Mouse (Mus musculus) gastrocnemius, adult 18-20 months (tissue): ENCODE results near the gene Cep131. TPM values are rescaled to one million over a fixed set of nuclear protein-coding genes. Genes with fewer than 3 reads are reported as not detected.

Experiments
- DNase-seq: peaks from one replicate; pipeline ENCODE4 v3.0.0; 2021; ENCODE audit warnings: low spot score
- microRNA-seq: library from miRNA; unstranded; fragments of <30 nt; microRNA quantifications from one replicate; pipeline ENCODE4 v1.2.0, GENCODE M21; 2021
- total RNA-seq, 2 experiments: library from RNA; stranded (reverse); gene quantifications; 2 replicates each; pipeline ENCODE4 v1.2.3; 2021

The Cep131 gene
- total RNA-seq, 2 experiments from 2014 or later: 6.0 to 8.4 TPM

DNA sequence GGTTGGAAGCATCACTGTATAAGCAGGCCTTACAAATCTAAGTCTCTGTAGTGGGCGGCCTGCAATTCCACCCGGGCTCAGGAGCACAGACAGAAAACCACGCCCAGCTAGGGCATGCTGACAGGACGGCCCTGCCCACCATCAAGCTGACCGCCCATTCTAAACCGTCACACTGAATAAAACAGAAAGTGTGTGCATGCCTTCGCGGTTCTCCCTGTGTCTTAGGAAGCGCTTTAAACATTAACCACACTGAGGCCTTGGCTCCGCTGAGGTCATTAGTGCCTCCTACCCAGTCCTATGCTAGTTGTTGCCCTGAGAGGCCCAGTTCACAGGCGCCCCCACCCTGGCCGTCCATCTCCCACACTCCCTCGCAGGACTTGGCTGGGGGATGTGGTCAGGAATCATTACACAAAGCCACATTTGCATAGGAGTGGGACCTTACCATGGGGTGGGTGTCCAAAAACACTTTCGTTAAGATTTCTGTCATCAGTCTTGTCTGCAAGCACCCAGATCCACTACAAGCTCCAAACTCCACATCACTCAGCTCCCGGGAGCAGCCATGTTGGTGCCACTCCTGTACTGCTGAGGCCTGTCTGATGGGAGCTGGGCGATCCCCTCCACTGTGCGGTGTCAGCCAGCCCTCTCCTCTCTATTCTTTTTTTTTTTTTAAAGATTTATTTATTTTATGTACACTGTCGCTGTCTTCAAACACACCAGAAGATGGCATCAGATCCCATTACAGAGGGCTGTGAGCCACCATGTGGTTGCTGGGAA is 58.1 kb downstream of the Cep131 start:
- DNase-seq: no peak

DNA sequence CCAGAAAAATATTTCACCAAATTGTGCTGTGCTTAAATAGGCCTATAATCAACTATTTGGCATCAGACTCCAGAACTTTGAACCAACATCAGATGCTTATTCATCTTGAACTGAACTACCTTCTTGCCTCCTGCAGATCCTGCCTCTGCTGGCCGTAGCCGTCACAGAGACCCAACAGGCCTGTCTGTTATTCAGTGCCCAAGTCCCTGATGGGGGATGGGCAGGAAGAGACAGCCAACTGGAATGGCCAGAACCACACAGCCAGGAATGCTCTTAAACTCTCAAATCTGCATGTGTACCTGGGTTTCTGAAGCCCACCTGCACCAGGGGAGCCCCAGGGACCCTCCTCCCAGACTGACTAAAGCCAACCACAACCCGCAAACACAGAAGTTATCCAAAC is 59.7 kb downstream of the Cep131 start:
- DNase-seq: no peak

DNA sequence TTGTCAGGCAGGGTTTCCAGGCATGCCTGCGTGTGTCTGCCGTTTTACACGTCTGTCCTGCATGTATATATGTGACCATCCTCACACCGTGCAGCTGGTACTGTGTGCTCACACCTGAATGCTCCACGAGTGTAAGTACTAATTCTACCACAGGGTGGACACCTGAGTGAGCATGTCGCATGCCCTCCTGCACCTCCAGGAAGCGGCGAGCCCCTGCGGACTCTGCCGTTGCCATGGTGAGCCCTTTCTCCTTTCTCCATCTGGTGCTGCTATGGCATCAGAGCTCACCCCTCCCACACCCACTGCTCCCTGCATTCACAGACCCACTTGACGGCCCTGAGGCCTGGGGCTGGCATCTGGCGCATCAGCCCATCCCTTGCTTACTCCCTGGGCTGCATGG is 63.8 kb downstream of the Cep131 start:
- no peak for DNase-seq

DNA sequence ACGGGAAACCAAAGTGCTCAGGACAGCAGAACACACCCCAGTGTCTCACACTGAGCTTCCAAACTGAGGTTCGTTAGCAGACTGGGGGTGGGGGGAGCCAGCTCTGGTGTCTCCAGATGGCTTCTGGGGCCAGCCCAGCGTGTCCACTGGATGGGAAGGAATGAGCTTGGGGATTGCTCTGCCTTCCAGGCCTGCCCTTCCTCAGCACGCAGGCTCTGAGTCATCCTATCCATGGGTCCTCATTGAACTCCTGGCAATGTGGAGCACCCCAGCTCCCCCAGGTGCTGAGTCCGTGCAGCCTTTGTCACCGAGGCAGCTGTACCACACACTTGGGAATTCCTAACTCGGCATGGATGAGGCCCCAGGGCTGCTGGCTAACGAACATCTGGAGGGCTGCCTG is 64.4 kb downstream of the Cep131 start:
- DNase-seq: no peak

DNA sequence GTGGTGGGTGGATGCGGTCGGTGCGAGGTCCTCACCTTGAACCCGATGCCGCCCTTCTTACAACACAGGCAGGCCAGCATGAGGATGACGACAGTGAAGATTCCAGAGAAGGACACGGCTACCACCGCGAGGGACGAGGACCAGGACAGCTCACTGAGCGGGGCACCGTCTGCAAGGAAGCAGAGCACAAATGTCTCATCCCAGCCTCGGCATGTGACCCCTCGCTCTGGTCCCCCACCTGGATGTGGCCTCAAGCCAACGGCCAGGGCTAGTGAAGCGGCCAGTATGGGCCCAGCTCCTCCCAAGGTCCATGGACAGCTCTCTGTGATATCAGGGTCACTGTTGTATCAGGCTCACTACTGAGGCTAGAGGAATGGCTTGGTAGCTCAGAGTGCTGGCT is 65.3 kb downstream of the Cep131 start:
- DNase-seq: no peak

DNA sequence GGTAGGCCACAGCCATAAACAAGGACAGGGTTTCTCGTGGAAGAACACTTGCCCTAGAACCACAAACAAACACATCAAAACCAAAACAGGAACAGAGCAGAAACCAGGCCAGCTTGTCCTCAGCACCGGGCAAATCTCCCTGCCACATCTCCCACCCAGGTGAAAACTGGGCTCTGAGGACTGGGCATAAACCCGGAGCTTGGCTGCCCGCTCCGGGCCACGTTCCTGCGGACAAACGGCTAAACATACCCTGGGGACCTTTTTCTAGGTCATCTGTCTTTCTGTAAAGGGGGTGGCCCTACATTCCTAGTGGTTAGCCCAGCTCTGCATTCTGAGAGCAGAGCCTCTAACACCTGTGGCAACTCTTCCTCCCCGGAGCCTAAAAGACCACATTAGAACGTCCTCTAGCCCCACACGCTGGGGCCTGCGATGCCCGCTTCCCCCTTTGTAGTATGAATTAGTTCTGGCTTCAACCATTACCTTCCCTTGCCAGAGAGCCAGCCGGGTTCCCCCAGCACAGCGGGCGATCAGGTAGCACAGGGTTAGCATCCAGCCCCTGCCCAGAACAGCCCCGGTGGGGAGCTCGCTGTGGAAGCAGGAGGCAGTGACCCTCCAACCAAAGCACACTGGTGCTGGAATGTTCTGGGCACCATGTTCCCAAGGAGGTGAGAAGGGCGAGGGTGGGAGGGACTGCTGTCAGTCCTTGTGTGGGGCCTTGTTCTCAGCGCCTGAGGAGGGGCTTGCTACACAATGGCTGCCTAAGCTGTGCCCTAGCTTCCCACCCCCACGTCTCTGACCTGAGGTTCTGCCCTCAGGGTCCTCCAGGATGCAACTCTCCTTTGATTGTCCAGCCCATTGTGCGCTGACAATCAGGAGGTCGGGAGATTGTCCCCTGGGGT is 66.8 kb downstream of the Cep131 start:
- DNase-seq: no peak

DNA sequence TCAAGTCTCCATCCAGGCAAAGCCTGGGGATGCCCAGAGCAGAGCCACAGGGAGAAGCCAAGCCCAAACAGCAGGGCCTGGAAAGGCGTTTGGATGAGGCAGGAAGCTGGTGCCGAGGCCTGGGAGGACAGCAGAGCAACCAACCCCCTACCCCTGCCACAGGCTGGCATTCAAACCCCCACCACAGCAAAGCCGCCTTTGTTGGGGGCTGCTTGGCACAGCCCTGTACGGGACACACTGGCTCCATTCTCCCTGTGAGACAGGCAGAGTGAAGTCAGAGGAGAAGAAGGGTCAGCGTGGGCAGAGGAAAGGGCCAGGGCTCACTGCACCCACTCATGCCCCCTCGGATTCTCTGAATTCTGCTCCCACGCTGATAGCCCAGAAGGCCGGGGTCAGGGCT is 69.6 kb downstream of the Cep131 start:
- no peak for DNase-seq

DNA sequence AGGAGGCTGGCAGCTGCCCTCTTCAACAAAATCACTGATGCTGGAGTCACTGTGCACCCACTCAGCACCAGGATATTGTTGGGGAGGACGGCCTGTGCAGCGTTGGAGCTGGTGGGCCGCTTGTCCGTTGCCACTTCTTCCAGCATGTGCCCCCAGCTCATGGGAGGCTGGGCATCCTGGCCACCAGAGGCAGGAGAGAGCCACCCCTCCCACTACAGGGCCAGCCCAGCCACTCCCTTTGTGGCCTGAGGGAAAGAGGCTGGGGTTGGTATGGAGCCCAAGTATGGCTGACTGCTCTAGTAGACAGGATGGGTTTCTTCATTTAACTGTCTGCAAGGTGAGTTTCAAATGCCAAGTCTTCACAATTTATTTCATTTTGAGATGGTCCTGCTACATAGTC is 71.9 kb downstream of the Cep131 start:
- no peak for DNase-seq

Small RNAs within 50 kb of the gene (microRNA-seq; reads per million reads assigned to microRNA genes)
- gene Gm25948 (not detected), gene Mir3065 (not detected), gene Mir338 (not detected)

Other genes starting within 250 kb of the Cep131 start
- gene Chmp6, start 173.4 kb downstream of the Cep131 start, total RNA-seq: 10 to 100 TPM; 32.7 to 33.3 TPM
- 1 to 10 TPM; 1.1 to 1.9 TPM for gene Baiap2, start 144.1 kb downstream of the Cep131 start, total RNA-seq
- 1 to 10 TPM; 3.2 to 3.6 TPM for gene Aatk, start 39.7 kb downstream of the Cep131 start, total RNA-seq
- 1 to 10 TPM; 4.1 to 4.9 TPM for gene Tepsin, start 11.9 kb upstream of the Cep131 start, total RNA-seq
- gene Ndufaf8, start 12.1 kb upstream of the Cep131 start, total RNA-seq: 10 to 100 TPM; 45.7 to 48.1 TPM
- 10 to 100 TPM; 39.0 to 48.2 TPM for gene Slc38a10, start 64.5 kb upstream of the Cep131 start, total RNA-seq
- gene Bahcc1, start 146.1 kb upstream of the Cep131 start, total RNA-seq: 1 to 10 TPM; 3.4 to 4.6 TPM